Mouse (Mus musculus): ENCODE results near the gene Hnrnpd.

Hnrnpd gene

GRCm38 (mm10) chr5:99978699-99979442, at the start of gene Hnrnpd, which contains the start of gene 4930524J08Rik:
Gene Hnrnpd (minus strand): TSS chr5:99978938.
Gene 4930524J08Rik (plus strand): TSS chr5:99979061.
- Histone ChIP-seq H3K36me3 (ENCODE audit: control insufficient read depth, insufficient read depth, low read length, poor library complexity, severe bottlenecking) (peaks cover 3% of the 10 kb centered on the region; the same call in 1 of the 2 replicates), H3K27me3 (ENCODE audit: control insufficient read depth, insufficient read depth, low read length, poor library complexity, severe bottlenecking) (no peaks in the 10 kb centered on the region)
- peak; percentile 97 for DNase-seq (ENCODE audit: low read depth, low spot score)

GRCm38 (mm10) chr5:100024868-100025267, 46.1 kb upstream of the Hnrnpd start:
- DNase-seq (ENCODE audit: low read depth, low spot score): no peak
- Histone ChIP-seq H3K27me3 (ENCODE audit: control insufficient read depth, insufficient read depth, low read length, poor library complexity, severe bottlenecking) (no peaks in the 10 kb centered on the region), H3K36me3 (ENCODE audit: control insufficient read depth, insufficient read depth, low read length, poor library complexity, severe bottlenecking) (no peaks in the 10 kb centered on the region)

GRCm38 (mm10) chr5:100024403-100024802, 45.7 kb upstream of the Hnrnpd start:
- no peak for DNase-seq (ENCODE audit: low read depth, low spot score)

GRCm38 (mm10) chr5:100020089-100020488, 41.4 kb upstream of the Hnrnpd start:
- H3K36me3 ChIP-seq (ENCODE audit: control insufficient read depth, insufficient read depth, low read length, poor library complexity, severe bottlenecking): no peaks in the 10 kb centered on the region
- no peak for DNase-seq (ENCODE audit: low read depth, low spot score)
- no peaks in the 10 kb centered on the region for H3K27me3 ChIP-seq (ENCODE audit: control insufficient read depth, insufficient read depth, low read length, poor library complexity, severe bottlenecking)

More at GRCm38 (mm10) chr5:100024403-100024802, 45.7 kb upstream of the Hnrnpd start:
- Histone ChIP-seq H3K36me3 (ENCODE audit: control insufficient read depth, insufficient read depth, low read length, poor library complexity, severe bottlenecking) (no peaks in the 10 kb centered on the region), H3K27me3 (ENCODE audit: control insufficient read depth, insufficient read depth, low read length, poor library complexity, severe bottlenecking) (no peaks in the 10 kb centered on the region)

- H3K27me3 ChIP-seq (ENCODE audit: control insufficient read depth, insufficient read depth, low read length, poor library complexity, severe bottlenecking): no peaks in the 10 kb centered on the region; the same call in 1 of the 2 replicates
- DNase-seq (ENCODE audit: low read depth, low spot score): no peak
- no peaks in the 10 kb centered on the region for H3K36me3 ChIP-seq (ENCODE audit: control insufficient read depth, insufficient read depth, low read length, poor library complexity, severe bottlenecking)
These were observed 33.9 kb upstream of the Hnrnpd start for GRCm38 (mm10) chr5:100012599-100012998.

- H3K27me3 ChIP-seq (ENCODE audit: control insufficient read depth, insufficient read depth, low read length, poor library complexity, severe bottlenecking): no peaks in the 10 kb centered on the region; the same call in 1 of the 2 replicates
- no peaks in the 10 kb centered on the region; the same call in 1 of the 2 replicates for H3K36me3 ChIP-seq (ENCODE audit: control insufficient read depth, insufficient read depth, low read length, poor library complexity, severe bottlenecking)
- DNase-seq (ENCODE audit: low read depth, low spot score): no peak
These were observed 29.7 kb upstream of the Hnrnpd start for GRCm38 (mm10) chr5:100008485-100008884.

GRCm38 (mm10) chr5:100007040-100007375, 28.3 kb upstream of the Hnrnpd start:
- no peaks in the 10 kb centered on the region; the same call in 1 of the 2 replicates for H3K36me3 ChIP-seq (ENCODE audit: control insufficient read depth, insufficient read depth, low read length, poor library complexity, severe bottlenecking)
- no peaks in the 10 kb centered on the region; the same call in 1 of the 2 replicates for H3K27me3 ChIP-seq (ENCODE audit: control insufficient read depth, insufficient read depth, low read length, poor library complexity, severe bottlenecking)
- peak; percentile 46 for DNase-seq (ENCODE audit: low read depth, low spot score)

GRCm38 (mm10) chr5:100006324-100007039, 27.7 kb upstream of the Hnrnpd start:
- H3K27me3 ChIP-seq (ENCODE audit: control insufficient read depth, insufficient read depth, low read length, poor library complexity, severe bottlenecking): no peaks in the 10 kb centered on the region; the same call in 1 of the 2 replicates
- no peaks in the 10 kb centered on the region; the same call in 1 of the 2 replicates for H3K36me3 ChIP-seq (ENCODE audit: control insufficient read depth, insufficient read depth, low read length, poor library complexity, severe bottlenecking)
- DNase-seq (ENCODE audit: low read depth, low spot score): no peak

GRCm38 (mm10) chr5:100005896-100006295, 27.2 kb upstream of the Hnrnpd start:
- DNase-seq (ENCODE audit: low read depth, low spot score): no peak
- Histone ChIP-seq H3K27me3 (ENCODE audit: control insufficient read depth, insufficient read depth, low read length, poor library complexity, severe bottlenecking) (no peaks in the 10 kb centered on the region; the same call in 1 of the 2 replicates), H3K36me3 (ENCODE audit: control insufficient read depth, insufficient read depth, low read length, poor library complexity, severe bottlenecking) (no peaks in the 10 kb centered on the region; the same call in 1 of the 2 replicates)

GRCm38 (mm10) chr5:100005431-100005830, 26.7 kb upstream of the Hnrnpd start:
- Histone ChIP-seq H3K27me3 (ENCODE audit: control insufficient read depth, insufficient read depth, low read length, poor library complexity, severe bottlenecking) (no peaks in the 10 kb centered on the region; the same call in 1 of the 2 replicates), H3K36me3 (ENCODE audit: control insufficient read depth, insufficient read depth, low read length, poor library complexity, severe bottlenecking) (no peaks in the 10 kb centered on the region; the same call in 1 of the 2 replicates)
- no peak for DNase-seq (ENCODE audit: low read depth, low spot score)

GRCm38 (mm10) chr5:100003895-100004294, 25.2 kb upstream of the Hnrnpd start:
- H3K27me3 ChIP-seq (ENCODE audit: control insufficient read depth, insufficient read depth, low read length, poor library complexity, severe bottlenecking): no peaks in the 10 kb centered on the region; the same call in 1 of the 2 replicates
- H3K36me3 ChIP-seq (ENCODE audit: control insufficient read depth, insufficient read depth, low read length, poor library complexity, severe bottlenecking): no peaks in the 10 kb centered on the region; the same call in 1 of the 2 replicates
- DNase-seq (ENCODE audit: low read depth, low spot score): no peak

GRCm38 (mm10) chr5:100000500-100000899, 21.8 kb upstream of the Hnrnpd start:
- Histone ChIP-seq H3K36me3 (ENCODE audit: control insufficient read depth, insufficient read depth, low read length, poor library complexity, severe bottlenecking) (no peaks in the 10 kb centered on the region), H3K27me3 (ENCODE audit: control insufficient read depth, insufficient read depth, low read length, poor library complexity, severe bottlenecking) (no peaks in the 10 kb centered on the region)
- no peak for DNase-seq (ENCODE audit: low read depth, low spot score)

GRCm38 (mm10) chr5:100000048-100000447, 21.3 kb upstream of the Hnrnpd start:
- no peaks in the 10 kb centered on the region for H3K36me3 ChIP-seq (ENCODE audit: control insufficient read depth, insufficient read depth, low read length, poor library complexity, severe bottlenecking)
- no peak for DNase-seq (ENCODE audit: low read depth, low spot score)
- no peaks in the 10 kb centered on the region for H3K27me3 ChIP-seq (ENCODE audit: control insufficient read depth, insufficient read depth, low read length, poor library complexity, severe bottlenecking)

- DNase-seq (ENCODE audit: low read depth, low spot score): no peak
- no peaks in the 10 kb centered on the region for H3K27me3 ChIP-seq (ENCODE audit: control insufficient read depth, insufficient read depth, low read length, poor library complexity, severe bottlenecking)
- no peaks in the 10 kb centered on the region for H3K36me3 ChIP-seq (ENCODE audit: control insufficient read depth, insufficient read depth, low read length, poor library complexity, severe bottlenecking)
These were observed 15.9 kb upstream of the Hnrnpd start for GRCm38 (mm10) chr5:99994680-99995079.

- no peaks in the 10 kb centered on the region for H3K36me3 ChIP-seq (ENCODE audit: control insufficient read depth, insufficient read depth, low read length, poor library complexity, severe bottlenecking)
- no peak for DNase-seq (ENCODE audit: low read depth, low spot score)
- no peaks in the 10 kb centered on the region for H3K27me3 ChIP-seq (ENCODE audit: control insufficient read depth, insufficient read depth, low read length, poor library complexity, severe bottlenecking)
These were observed 15.4 kb upstream of the Hnrnpd start for GRCm38 (mm10) chr5:99994166-99994565.
